Mouse (Mus musculus): ENCODE measurements around the gene Crybb1.

DNA sequence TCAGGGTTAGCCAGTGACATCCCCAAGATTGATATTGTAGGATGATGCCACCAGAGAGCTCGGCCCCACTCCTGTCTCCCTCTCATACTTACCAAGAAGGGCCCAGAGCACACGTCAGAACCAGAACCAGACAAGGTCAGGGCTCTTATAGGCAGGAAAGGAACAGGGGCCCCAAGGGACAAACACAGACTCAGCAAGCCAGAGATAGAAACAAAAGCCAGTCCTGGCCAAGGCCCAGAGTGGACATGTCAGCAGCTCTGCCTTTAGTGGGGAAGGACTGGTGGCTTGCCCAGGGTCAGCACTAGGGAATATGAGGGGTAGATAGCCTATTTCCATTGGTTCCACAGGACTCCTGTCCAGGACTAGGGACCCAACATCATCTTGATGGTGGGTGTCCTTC, 3.2 kb upstream of the Crybb1 start, which contains the start of gene Cryba4:
- TF ChIP-seq CTCF (conservative IDR thresholded peaks at IDR 0.05; ENCODE audit: low read length): no peak
- no peak for TF ChIP-seq NANOG (IDR thresholded peaks at IDR 0.05; ENCODE audit: borderline replicate concordance, low read length)
- no peak for TF ChIP-seq POU5F1 (IDR thresholded peaks at IDR 0.05; ENCODE audit: borderline replicate concordance, low read length)
